Mouse (Mus musculus) ES-CJ7 (cell line): Measurements from ENCODE around the gene Atxn10.

Experiments used
- DNase-seq: peaks from one replicate; pipeline ENCODE4 v3.0.0; 2011; ENCODE audit warnings: low read depth, low spot score

Atxn10 gene

DNA sequence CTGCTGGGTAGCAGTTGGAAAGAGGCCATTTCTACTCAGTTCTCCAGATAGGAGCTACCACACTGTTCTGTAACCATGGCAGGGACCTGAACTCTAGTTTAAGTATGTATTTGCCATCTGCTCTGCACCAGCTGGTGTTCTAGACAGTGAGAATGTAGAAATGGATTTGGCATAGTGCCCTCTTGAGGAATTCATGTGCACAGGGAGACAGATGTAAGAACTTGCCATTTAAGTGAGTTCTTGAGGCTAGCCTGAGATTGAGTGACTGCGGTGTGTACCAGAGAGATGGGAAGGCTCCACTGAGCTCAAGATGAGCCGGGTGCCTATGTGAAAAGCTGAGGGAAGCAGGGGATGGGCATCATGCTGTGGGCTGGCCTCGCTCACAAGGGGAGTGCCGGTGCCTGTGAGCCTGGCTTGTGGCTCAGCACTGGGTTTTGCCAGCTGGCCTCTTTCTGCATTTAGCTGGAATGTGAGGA is 67.2 kb downstream of the Atxn10 start:
- DNase-seq: peak; percentile 24

DNA sequence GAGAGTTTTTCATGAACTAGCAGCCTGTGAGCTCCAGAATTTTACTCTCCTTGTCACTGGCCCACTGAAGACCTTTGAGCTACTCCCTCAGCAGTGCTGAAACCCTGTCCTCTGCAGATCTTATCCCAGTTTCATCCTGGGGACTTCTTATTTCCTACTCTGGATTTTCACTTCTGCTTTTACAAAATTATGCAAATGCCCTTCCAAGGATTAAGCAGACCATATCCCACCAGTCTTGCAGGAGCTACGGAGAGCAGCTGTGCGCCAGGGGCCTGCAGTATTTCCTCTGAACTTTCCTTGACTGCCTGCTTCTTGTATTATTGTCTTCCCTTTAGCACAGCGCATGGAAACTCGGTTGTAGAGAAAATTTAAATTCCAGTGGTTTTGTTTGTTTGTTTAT is 68.7 kb downstream of the Atxn10 start:
- no peak for DNase-seq

DNA sequence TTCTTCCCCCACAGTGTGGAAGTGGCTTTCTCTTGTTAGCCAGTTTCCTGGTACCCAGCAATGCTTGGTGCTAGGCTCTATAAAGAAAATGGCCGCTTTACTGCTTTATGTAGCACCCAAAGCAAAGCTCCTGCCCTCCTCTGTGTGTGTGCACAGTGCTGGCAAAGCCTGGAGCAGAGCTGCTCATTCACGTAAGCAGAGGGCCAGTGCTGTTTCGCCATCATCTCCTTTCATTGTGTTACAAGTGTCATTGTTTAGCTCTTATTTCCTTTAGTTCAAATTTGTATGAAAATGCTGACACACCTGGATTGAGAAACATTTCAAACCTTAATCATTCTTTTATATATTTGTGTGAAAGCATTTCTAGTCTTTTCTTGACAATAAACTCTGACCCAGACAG is 69.5 kb downstream of the Atxn10 start:
- no peak for DNase-seq

DNA sequence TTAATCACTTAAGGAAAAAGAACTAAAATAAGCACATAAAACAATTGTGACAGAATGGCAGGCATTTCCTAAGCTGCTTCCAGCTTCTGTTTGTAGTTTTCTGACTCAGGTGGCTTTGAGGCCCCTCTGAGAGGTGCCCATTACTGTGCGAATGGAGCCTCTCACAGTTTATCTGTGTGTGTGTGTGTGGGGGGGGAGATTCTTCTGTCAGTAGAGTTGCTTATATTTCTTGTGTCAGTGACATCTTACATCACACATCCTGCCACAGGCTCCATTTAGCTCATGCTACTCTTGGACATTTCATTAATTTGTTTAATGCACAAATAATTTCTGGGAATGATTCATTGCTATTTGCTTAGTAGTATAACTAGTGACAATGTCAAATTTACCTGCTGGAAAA is 70.8 kb downstream of the Atxn10 start:
- no peak for DNase-seq

DNA sequence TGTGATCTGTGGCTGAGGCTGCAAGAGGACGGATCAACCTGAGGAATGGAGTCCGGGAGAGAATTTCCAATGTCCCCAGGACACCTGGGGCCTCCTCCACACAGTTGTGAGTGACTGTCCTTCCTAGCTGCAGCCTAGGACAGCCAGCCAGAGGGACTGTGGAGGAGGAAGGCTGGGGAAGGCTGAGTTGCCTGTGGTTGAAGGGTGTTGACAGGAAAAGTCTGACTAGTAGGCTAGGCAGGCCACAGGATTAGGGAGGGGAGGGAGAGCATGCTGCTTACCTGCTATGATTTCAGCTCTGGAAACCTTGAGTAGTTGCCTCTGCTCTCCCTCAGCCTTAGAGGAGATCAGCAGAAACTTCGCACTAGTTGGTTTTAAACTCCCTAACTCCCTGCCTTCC is 71.3 kb downstream of the Atxn10 start:
- no peak for DNase-seq

DNA sequence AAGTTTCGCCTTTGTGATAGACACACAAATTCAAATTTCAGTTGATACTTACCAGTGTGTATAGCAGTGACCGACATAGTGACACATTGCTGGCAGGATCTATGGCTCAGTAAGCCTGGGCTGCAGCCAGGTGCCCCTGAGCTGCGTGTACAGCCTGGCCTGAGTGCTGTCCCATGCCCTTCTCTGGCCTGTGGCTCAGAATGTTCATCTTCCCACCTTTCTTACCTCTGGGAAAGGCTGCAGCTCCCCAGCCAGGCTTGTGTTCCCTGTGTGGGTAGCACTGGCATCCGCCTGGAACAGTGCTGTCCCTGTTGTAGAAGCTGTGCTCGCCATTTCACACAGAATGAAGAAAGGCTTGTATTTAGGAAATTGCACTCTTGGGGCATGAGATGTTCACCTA is 72.7 kb downstream of the Atxn10 start:
- no peak for DNase-seq

DNA sequence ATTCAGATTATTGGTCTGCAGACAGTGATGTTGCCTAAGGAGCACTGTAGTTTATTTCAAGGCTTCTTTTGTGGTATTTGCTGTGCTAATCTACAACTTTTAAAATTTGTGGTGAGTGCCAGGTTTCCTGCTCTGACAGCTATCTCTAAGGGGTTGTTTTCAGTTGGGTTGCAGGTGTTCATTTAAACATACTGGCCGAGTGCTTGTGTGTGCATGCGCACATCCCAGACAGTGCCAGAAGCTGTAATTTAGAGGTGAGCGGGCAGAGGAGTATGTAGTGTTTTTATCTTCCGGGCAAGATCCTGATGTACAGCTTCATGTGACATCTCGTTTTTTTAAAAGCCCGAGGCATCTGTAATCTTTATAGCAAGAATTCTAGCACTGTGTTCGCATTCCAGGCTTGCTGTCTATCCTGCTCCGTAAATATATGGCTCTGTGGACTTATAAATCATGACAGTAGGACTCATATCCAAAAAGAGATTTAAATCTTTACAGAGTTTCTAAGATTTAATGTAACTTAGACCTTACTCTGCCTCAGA is 73.3 kb downstream of the Atxn10 start:
- no peak for DNase-seq

DNA sequence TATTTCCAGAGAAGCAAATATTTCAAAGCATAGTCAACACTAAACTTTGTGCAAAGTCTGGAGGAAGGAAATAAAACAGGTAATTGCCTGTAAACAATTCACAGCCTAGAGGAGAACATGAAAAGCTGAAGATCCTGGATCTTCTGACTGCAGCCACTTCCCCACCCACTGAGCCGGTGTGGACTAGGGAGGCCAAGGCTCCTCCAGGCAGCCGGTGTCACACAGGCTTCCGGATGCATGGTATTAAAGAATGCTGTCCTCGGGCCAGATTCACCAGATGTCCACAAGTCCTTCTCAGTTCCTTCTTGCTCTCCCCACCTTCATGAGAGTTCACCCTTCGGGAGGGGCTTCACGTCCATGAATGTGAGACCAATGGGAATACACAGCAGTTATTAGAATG is 73.8 kb downstream of the Atxn10 start:
- DNase-seq: no peak

DNA sequence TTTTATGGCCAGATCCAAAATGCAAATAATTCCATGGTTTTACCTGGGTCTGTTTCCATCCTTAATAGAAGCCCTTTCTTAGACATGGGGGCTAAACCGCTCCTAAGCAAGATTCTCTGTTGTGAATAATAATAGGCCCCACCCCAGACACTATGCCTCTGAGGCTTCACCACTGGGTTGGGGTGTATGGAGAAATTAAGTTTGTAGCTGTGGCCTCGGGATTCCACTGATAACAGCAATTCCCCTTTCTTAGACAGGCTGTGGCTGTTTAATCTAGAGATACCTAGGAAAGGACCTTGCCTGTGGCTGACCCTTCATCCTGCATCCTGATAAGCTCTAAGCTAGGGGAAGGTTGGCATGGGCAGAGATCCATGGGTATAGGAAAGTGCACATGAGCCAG is 78.6 kb downstream of the Atxn10 start:
- DNase-seq: no peak

DNA sequence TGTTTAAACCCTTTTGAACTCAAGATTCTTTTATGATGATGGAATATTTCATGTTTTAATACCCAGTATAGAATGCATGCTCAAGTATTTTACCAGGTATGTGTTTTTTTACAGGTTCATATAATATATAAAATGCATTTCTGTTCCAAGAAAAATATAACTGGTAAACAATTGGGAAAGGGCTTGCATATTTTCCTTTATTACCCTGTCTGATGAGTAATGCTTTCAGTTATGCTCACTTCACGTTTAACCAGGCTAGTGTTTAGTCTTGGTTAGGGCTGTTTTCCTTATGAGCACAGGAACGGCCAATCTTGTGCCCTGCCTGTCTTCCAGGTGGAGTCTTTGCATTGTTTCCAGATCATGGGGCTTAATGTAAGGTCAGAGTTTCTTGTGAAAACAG is 84.6 kb downstream of the Atxn10 start:
- DNase-seq: no peak

DNA sequence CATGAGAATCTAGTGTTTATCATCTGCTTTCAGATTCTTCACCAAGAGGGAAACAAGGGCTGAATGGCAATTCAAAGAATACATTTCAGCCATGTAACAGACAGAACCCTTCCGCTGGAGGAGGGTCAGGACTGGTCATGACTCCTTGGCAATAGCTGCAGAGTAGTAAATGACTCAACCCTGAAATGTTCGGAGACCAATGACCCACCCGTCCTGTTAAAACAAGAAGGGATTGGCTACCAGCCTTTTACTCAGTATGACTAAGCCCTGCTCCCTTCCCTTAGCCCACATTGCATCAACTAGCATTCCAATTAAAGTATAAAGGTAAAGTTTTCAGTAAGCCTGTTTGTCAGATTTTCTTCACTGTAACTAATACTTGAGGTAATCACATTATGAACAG is 88.2 kb downstream of the Atxn10 start:
- DNase-seq: no peak

DNA sequence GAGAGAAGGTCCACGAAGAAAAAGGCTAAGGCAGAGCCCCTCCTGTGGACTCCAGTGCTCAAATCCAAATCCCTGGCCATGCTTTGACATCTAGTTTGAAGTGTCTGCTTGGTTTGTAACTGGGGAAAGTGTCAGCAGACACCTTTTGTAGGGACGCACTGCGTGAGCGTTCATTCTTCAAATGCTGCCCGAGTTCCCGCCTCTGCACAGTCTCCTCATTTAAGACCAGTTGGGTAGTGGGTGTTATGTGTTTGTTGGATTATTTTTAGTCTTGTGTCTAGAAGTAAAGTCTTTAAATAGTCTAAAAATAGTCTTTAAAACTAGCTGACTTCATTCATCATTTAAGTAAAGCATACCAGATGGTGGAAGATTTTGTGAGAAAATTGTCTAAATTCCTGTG is 92.1 kb downstream of the Atxn10 start:
- no peak for DNase-seq

DNA sequence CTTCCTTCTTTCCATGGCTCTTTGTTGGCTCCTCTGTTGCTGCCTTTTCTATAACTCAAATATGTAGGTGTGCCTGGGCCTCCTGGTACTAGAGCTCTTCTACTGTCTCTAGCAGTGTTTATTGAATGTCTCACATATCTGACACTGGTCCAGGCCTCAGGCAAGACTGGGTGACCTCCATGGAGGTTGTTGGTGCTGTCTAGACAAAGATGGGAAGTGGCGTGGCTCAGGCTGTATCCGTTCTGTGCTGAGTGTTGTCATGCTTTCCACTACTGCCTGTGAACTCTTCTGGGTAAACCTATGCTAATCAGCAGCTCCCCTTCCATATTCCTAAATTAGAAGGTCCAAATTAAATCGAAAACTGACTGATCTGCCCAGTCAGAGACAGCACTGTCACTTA is 106.5 kb downstream of the Atxn10 start:
- DNase-seq: no peak

DNA sequence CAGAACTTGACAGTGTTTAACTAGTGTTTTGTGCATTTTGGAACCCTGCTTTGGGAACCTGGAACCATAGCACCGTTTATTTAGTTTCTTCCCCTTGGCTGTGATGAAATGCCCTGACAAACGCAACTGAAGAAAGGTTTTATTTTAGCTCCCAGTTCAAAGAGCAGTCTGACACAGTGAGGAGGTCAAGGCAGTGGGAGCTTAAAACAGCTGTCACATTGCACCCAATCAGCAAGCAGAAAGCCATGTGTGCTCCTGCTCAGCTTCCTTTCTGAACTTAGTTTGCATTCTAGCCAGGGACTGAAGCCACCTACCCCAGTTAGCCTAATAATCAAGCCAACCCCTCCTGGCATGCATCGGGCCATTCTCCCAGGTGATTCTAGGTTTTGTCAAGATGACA is 110.6 kb downstream of the Atxn10 start:
- DNase-seq: no peak

DNA sequence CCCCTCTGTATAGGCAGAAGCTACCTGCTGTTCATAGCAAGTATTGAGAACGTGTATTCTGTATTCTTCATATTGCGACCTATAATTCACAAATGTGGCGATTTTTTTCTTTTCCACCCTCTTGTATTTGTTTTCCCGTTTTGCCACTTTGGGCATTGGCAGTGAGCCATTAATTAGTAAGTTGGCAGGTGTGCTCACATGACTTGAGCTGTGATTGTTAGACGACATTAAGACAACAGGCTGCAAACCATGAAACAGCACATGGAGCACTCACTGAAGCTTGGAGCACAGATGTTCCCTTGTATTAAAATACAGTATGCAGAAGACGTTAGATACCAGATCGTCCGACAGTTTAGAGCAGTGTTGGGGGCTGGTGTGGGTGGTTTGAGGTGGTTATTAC is 120.8 kb downstream of the Atxn10 start:
- no peak for DNase-seq

DNA sequence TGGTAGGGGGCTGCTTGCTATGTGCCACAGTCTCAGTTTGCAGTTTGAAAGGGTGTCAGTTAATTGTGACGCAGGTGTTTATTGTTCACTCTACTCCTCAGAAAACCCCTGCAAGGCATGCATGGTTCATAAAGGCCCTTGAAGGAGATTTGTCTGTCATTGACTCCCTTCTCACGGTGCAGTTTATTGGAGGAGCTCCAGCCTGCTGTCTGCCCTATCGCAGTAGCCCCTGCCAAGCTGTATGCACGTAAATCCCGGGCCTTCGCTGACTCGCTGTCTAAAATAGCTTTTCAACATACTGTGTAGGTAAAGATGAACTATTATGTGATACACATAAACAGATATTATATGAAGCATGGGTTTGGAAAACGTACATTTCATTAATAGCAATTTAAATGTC is 121.8 kb downstream of the Atxn10 start:
- DNase-seq: no peak

DNA sequence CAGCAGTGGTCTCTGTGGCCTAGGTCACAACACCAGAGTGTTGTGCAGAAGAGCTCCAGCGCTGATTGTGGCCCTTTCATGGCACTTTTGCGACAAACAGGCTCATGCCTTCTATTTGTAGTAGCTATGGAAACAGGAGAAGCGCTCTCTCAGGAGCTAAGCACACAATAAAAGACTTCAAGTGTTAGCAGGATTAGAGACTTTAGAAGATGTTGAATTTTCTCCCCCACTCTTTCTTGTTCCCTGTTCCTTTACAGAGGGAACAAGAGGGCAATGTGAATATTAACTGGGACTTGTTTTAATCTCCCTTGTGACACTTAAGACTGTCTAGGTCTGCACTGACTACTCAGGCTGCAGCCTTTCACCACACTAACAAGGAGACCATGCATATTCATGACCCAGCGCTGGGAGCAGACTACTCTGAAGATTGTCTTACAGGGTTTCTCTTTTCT is 122.6 kb downstream of the Atxn10 start:
- DNase-seq: no peak

DNA sequence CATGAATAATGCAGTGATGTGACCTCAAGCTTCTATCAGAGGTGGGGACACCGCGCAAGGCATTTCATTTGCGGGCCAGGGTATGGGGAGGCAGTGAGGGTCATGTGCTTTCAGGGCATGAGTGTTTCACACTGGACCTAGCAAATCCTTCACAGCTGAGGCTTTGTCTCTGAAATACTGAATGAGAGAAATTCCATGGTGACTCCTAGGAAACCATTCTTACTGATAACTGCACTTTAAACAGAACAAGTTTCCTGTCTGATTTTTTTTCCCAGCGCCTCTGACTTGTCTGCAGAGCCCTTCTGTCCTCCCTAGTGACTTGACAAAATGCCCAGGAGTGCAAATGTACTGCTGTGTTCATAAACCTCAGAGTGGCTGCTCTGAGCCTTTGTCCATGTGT is 125.5 kb downstream of the Atxn10 start:
- no peak for DNase-seq

DNA sequence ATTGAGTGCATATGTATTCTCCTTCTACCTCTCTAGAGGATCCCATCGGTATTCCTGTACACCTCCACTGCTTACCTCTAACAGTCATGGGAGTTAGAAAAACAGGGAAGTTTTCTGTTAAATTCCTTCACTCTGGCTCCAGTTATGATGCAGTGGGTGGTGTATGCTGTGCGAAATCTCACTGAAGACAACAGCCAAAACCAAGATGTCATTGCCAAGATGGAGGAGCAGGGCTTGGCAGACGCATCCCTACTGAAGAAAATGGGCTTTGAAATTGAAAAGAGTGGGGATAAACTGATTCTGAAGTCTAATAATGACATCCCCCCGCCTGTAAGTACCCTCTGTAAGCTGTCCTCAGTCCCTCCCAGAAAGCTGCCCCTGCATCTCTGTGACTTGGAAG is 126.1 kb downstream of the Atxn10 start:
- no peak for DNase-seq

DNA sequence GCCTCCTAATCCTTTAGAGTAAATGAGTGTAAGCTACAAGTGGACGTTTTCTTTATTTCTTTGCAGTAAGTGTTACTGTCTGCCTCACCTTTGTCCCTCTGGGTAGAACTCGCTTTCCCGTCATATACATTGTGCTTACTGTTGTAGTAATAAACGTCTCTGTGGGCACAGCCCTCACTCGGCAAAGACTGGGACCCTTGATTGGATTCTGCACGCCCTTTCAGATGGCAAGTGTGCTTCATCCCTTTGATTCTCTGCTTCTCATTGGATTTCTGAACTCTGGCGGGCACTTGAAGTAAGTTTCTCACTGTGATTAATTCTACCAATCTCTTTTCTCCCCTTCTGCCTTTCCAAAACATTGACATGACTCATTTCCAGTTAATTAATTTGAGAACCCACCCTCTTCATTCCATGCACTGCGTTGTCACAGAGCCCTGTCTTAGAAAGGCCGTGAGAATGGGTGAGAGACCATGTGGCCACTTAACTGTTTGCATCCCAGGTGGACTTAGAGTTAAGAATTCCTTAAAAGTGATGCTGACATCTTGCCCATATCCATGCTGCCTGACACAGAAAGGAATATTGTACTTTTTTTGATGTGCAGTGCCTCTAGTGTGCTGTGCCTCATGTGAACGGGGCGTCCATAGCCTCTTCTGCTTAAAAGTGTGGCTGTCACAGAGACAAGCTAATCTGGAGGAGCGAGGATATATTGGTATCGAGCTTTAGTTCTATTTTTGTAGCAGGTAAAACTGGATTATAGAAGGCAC is 127.2 kb downstream of the Atxn10 start:
- DNase-seq: no peak

DNA sequence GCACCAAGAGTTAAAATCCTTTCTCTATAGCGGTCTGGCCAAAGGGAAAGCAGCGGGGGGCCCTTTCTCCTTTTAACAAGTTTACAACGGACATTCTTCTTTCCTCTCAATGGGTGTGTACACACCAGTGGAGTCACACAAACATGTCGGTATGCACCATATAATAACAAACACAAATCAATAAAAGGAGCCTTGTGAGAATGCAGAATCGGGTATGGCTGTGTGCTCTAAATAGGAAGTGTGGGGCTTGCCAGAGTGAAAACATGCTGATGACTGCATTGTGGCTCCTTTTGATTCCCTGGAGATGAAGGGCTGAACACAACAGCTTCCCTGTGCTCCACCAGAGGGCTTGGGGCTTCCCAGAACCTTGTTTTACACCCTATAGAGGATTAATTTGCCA is 128.1 kb downstream of the Atxn10 start:
- peak; percentile 12 for DNase-seq

DNA sequence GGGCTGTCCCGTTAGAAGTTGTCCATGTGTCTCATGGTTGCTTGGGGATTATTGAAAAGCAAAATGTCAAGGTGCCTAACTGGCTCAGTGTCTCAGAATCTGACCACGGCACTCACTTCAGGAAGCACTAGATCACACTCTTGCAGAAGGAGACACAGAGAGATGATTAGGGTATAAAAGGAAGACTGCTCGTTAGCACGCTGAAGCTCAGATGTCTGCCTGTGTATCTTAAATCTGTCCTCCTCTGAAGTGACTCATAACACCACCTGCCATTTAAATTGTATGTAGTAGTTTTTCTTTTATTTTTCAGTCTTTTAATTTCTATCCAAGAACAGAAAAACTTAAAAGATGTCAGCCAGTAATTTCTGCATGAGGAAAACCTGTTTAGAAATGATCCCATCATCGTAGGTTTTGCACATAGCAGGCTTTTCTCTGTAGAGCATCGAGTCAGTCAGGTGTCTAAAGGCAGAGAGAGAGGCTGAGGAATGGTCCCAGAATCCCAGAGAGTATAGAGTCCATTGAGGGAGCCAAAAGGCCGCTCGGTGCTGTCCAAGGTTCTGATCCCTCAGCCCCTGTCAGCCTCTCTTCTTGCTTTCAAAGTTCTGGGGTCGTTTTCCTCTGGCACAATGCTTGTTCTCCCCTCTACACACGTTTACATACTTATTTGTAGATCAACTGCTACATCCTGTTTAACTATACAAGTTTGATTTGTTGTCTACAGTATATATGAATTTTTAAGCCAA is 128.9 kb downstream of the Atxn10 start:
- peak; percentile 35 for DNase-seq
